Mouse (Mus musculus) olfactory bulb, adult 2 months (tissue): ENCODE data around the gene Mfsd10. TPM values are rescaled to one million over a fixed set of nuclear protein-coding genes. Genes with fewer than 3 reads are reported as not detected.
A peak's percentile ranks its signal among the peaks of the same experiment; 100 is the strongest.

ENCODE experiments used
- H3K27ac ChIP-seq: fragments of 200-500 bp; 2 replicates; pipeline ENCODE4 v1.5.1; 2012; ENCODE audit warnings: low read depth, low read length; ENCODE audit not compliant: insufficient read depth
- H3K4me1 ChIP-seq: fragments of 200-500 bp; 2 replicates; pipeline ENCODE4 v1.6.1; 2012; ENCODE audit warnings: low read length; ENCODE audit not compliant: control insufficient read depth, insufficient read depth
- H3K4me3 ChIP-seq: fragments of 200-500 bp; 2 replicates; pipeline ENCODE4 v1.5.1; 2012; ENCODE audit warnings: mild to moderate bottlenecking, low read depth, low read length, moderate library complexity; ENCODE audit not compliant: insufficient read depth
- CTCF ChIP-seq: fragments of 200-500 bp; IDR thresholded peaks from 2 replicates; pipeline ENCODE4 v1.5.1; 2012; ENCODE audit warnings: low read depth, mild to moderate bottlenecking, low read length, moderate library complexity; ENCODE audit not compliant: insufficient read depth
- POLR2A ChIP-seq: fragments of 200-500 bp; IDR thresholded peaks from 2 replicates; pipeline ENCODE4 v1.6.1; 2012; ENCODE audit warnings: mild to moderate bottlenecking, low read depth, low read length, moderate library complexity; ENCODE audit not compliant: insufficient read depth
- WGBS: fragments of 180-500 bp; shearing (Covaris S2); methylation state at CpG from one replicate; pipeline ENCODE4 v1.1.7; 2018; 5-methylcytosine and 5-hydroxymethylcytosine counted together
- polyA plus RNA-seq: library from polyadenylated mRNA; stranded (reverse); fragments of >200 nt; gene quantifications from 2 replicates; pipeline ENCODE4 v1.2.4, GENCODE M21; 2012; ENCODE audit warnings: low replicate concordance; ENCODE audit not compliant: missing spikeins, insufficient read depth, insufficient read length

Mfsd10 gene
- polyA plus RNA-seq, 1 experiment: not detected

GRCm38 (mm10) chr5:34590059-34590458 is 47.0 kb downstream of the Mfsd10 start:
- H3K27ac ChIP-seq: 0 out of 2 replicates have a peak overlapping the region, but pooled peaks have one; percentile 44
- WGBS: 36% methylated on average over 5 of the region's 5 CpGs
- H3K4me1 ChIP-seq: peaks cover 13% of the 10 kb centered on the region
- no peak for TF ChIP-seq POLR2A
- TF ChIP-seq CTCF: no peak
- no peak overlapping the region for H3K4me3 ChIP-seq

- no peak overlapping the region for H3K27ac ChIP-seq
- 79% methylated on average over 5 of the region's 5 CpGs for WGBS
- peaks cover 15% of the 10 kb centered on the region for H3K4me1 ChIP-seq
- H3K4me3 ChIP-seq: no peak overlapping the region
- no peak for TF ChIP-seq CTCF
- no peak for TF ChIP-seq POLR2A
Observed at GRCm38 (mm10) chr5:34587881-34588280, 49.1 kb downstream of the Mfsd10 start.

- TF ChIP-seq CTCF (no peak), POLR2A (no peak)
- WGBS: 75% methylated on average over 5 of the region's 5 CpGs
- Histone ChIP-seq H3K4me1 (peaks cover 13% of the 10 kb centered on the region), H3K27ac (no peak overlapping the region), H3K4me3 (no peak overlapping the region)
Observed at GRCm38 (mm10) chr5:34585216-34585615, 51.8 kb downstream of the Mfsd10 start.

Other genes starting within 250 kb of the Mfsd10 start
- gene Tnip2, start 123.2 kb downstream of the Mfsd10 start, polyA plus RNA-seq: not detected in 2 replicates
- gene Sh3bp2, start 111.4 kb downstream of the Mfsd10 start, polyA plus RNA-seq: not detected in 2 replicates
- gene Add1, start 63.5 kb downstream of the Mfsd10 start, polyA plus RNA-seq: 584 and 674 TPM in 2 replicates
- not detected in 2 replicates for gene Nop14, start 22.9 kb upstream of the Mfsd10 start, polyA plus RNA-seq
- gene Grk4, start 23.2 kb upstream of the Mfsd10 start, polyA plus RNA-seq: not detected in 2 replicates
- gene Htt, start 124.5 kb upstream of the Mfsd10 start, polyA plus RNA-seq: 45.7 TPM in 1 of 2 replicates, not detected in the other